Mouse (Mus musculus) embryonic fibroblast, embryonic 13.5 days (primary cell): Measurements from ENCODE around the gene B230118H07Rik.

Experiments
- CTCF ChIP-seq: IDR thresholded peaks from 2 replicates; pipeline ENCODE4 v1.5.1; 2011; ENCODE audit warnings: mild to moderate bottlenecking, control low read depth, low read length, moderate library complexity, borderline replicate concordance; ENCODE audit not compliant: insufficient read depth
- POLR2A ChIP-seq: IDR thresholded peaks from 2 replicates; pipeline ENCODE4 v1.6.1; 2011; ENCODE audit warnings: low read depth, mild to moderate bottlenecking, control low read depth, low read length, moderate library complexity

DNA sequence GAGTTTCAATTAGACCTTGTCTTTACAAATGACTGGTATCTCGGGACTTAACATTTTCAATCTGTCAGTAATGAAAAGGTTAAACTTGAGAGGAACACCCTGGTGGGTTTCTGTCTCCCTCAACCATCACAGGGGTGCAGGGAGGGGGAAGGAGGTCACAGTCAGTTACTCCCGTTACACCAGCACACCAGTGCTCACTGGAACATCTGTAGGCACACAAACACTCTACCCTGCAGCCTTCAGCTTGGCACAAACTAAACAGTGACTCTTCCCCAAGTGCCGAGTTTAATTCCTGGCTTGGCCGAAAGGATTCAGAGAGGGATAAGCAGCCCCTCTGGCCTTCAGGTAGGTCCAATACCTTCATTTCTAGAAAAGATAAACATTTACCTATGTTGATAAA is 24.8 kb downstream of the B230118H07Rik start, which contains the start of gene Rag2:
- TF ChIP-seq CTCF (no peak), POLR2A (no peak)
